Mouse (Mus musculus) layer of hippocampus, postnatal 36 days (tissue): ENCODE results near the gene Dkc1. TPM values are rescaled to one million over a fixed set of nuclear protein-coding genes. Genes with fewer than 3 reads are reported as not detected.

Source experiments
- DNase-seq, 2 experiments: peaks; one replicate each; pipeline ENCODE4 v3.0.0; 2022
- total RNA-seq, 2 experiments: library from RNA; stranded (reverse); gene quantifications; 2 replicates each; pipeline ENCODE4 v1.2.3; 2021

Gene Dkc1
- total RNA-seq: 10 to 100 TPM; 32.7 to 34.6 TPM

- DNase-seq: peak; percentile 85 to 89
These were observed at the start of gene Dkc1 for GRCm38 (mm10) chrX:75095369-75096162. Gene Dkc1, plus strand, starts transcription at chrX:75095854.

- no peak for DNase-seq
These were observed 49.7 kb upstream of the Dkc1 start for GRCm38 (mm10) chrX:75045931-75046330.

- DNase-seq: peak in 1 of 2 experiments; percentile 2
These were observed 48.6 kb upstream of the Dkc1 start for GRCm38 (mm10) chrX:75046921-75047635.

- no peak for DNase-seq
These were observed 39.4 kb upstream of the Dkc1 start for GRCm38 (mm10) chrX:75056120-75056775.

- no peak for DNase-seq
These were observed 13.3 kb upstream of the Dkc1 start for GRCm38 (mm10) chrX:75082351-75082750.

- peak; percentile 22 to 27 for DNase-seq
These were observed 11.5 kb upstream of the Dkc1 start for GRCm38 (mm10) chrX:75083982-75084773.

GRCm38 (mm10) chrX:75084774-75085508 lies 10.7 kb upstream of the Dkc1 start, which contains the start of gene Gab3:
Gene Gab3, minus strand, starts transcription at chrX:75085458.
- no peak for DNase-seq

GRCm38 (mm10) chrX:75085654-75086053 lies 10.0 kb upstream of the Dkc1 start:
- no peak for DNase-seq

- no peak for DNase-seq
These were observed 613 bp downstream of the Dkc1 start for GRCm38 (mm10) chrX:75096163-75096770.

- DNase-seq: no peak
These were observed 3.1 kb downstream of the Dkc1 start for GRCm38 (mm10) chrX:75098799-75099198.

GRCm38 (mm10) chrX:75102293-75102692 lies 6.6 kb downstream of the Dkc1 start:
- DNase-seq: no peak

GRCm38 (mm10) chrX:75115550-75115949 lies 19.9 kb downstream of the Dkc1 start:
- DNase-seq: no peak

GRCm38 (mm10) chrX:75125606-75126005 lies 30.0 kb downstream of the Dkc1 start:
- DNase-seq: no peak

- DNase-seq: no peak
These were observed 31.2 kb downstream of the Dkc1 start for GRCm38 (mm10) chrX:75126893-75127292.

GRCm38 (mm10) chrX:75128333-75128980 lies 32.8 kb downstream of the Dkc1 start:
- no peak for DNase-seq

- no peak for DNase-seq
These were observed 33.8 kb downstream of the Dkc1 start for GRCm38 (mm10) chrX:75129474-75129873.

- peak; percentile 66 to 68 for DNase-seq
These were observed 35.0 kb downstream of the Dkc1 start, which contains the start of gene Mpp1 for GRCm38 (mm10) chrX:75130467-75131160. Gene Mpp1, minus strand, starts transcription at chrX:75131016.

- no peak for DNase-seq
These were observed 41.3 kb downstream of the Dkc1 start for GRCm38 (mm10) chrX:75136938-75137337.

- no peak for DNase-seq
These were observed 42.1 kb downstream of the Dkc1 start for GRCm38 (mm10) chrX:75137729-75138128.

GRCm38 (mm10) chrX:75138182-75138581 lies 42.5 kb downstream of the Dkc1 start:
- no peak for DNase-seq
